In the genomic region with DNA sequence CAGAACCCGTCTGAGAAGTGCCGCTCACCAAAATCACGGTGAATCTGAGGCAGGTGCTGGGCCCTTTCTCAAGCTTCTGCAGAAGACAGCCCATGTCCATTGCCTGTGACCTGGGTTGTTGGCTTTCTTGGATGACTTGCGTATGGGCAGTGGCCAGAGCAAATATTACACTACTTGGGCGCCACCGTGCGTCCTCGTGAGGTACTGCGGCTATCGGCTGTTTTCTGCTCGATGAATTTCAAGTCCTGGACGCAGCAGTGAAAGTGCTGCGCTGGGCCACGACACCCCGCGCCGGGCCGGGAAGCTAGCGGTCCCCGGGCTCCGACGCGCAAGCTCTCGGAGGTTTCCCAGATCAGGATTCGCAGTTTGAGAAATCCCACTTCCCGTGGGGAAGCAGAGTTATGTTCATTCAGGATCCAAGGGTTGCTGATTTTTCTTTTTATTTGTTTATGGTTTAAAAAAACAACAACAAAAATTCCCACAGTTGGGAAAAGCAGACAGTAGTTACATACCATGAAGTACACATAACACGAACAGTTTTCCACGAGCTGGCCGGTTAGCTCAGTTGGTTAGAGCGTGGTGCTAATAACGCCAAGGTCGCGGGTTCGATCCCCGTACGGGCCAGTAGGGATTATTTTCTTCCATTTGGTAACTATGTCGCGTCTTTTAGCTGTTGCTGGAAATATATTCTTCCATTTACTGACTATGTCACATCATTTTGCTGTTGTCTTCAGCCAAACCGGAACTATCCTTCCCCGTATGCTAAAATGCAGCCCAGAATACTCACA, we compare ENCODE assay signal across 8 mouse cellular contexts. TPM values are rescaled to one million over a fixed set of nuclear protein-coding genes. Genes with fewer than 3 reads are reported as not detected.
A peak's percentile ranks its signal among the peaks of the same experiment; 100 is the strongest.
DNase-seq lines count a peak whose midpoint lies in the region; ATAC-seq lines count a peak whose summit lies in the region.

No protein-coding gene starts in this region.

- peak; percentile 74 for ATAC-seq in intestine, embryonic 14.5 days (replicated peaks; ENCODE audit: low FRiP score, low TSS enrichment, low read depth)
- peak; percentile 78 for ATAC-seq in megakaryocyte-erythroid progenitor cell, adult 5-6 weeks (replicated peaks; ENCODE audit: low FRiP score, low TSS enrichment, poor library complexity, severe bottlenecking)

- H3K9me3 ChIP-seq in intestine, embryonic 14.5 days (ENCODE audit: control insufficient read depth, low read length): no peaks in the 10 kb centered on the region

- no peaks in the 10 kb centered on the region for H3K36me3 ChIP-seq in intestine, embryonic 14.5 days (ENCODE audit: control insufficient read depth, insufficient read depth, low read length)

- peak; percentile 95 to 99 for DNase-seq in adrenal gland, adult (ENCODE audit: inconsistent age in 2 of 2, low spot score in 1 of 2)
- DNase-seq in embryo, embryonic 10.5 days (ENCODE audit: low spot score): peak; percentile 97
- DNase-seq in gastrocnemius, postnatal 14 days: peak; percentile 91
- peak; percentile 99 for DNase-seq in intestine, embryonic 14.5 days (ENCODE audit: low spot score)
- DNase-seq in left cerebral cortex, postnatal 14 days (ENCODE audit: low spot score in 2 of 2): peak; percentile 94 to 95
- peak; percentile 83 for DNase-seq in right cerebral cortex, postnatal 14 days
- peak; percentile 90 to 95 for DNase-seq in urinary bladder, postnatal 36 days (ENCODE audit: low spot score in 2 of 2)

- peaks cover 7% of the 10 kb centered on the region for H3K4me1 ChIP-seq in intestine, embryonic 14.5 days (replicated peaks; ENCODE audit: control insufficient read depth, insufficient read depth, low read length)

- peak overlapping the region; percentile 62 for H3K9ac ChIP-seq in intestine, embryonic 14.5 days (ENCODE audit: low read length)

- H3K27ac ChIP-seq in intestine, embryonic 14.5 days (ENCODE audit: low read depth): peak overlapping the region; percentile 77

- intact Hi-C loops in gastrocnemius, postnatal 14 days (cut with DNase I; ENCODE audit: low total_unique reads): loop anchor here (10.0 kb wide), 2 partner anchors 1406 to 1496 kb away; no protein-coding TSS in a partner anchor
- intact Hi-C loops in left cerebral cortex, postnatal 14 days (cut with DNase I): loop anchor here (5.0 to 10.0 kb wide), 2 partner anchors 1406 to 1488 kb away; no protein-coding TSS in a partner anchor

- WGBS in intestine, embryonic 14.5 days: 1% methylated on average over 40 of the region's 40 CpGs

- peak overlapping the region; percentile 60 for H3K4me2 ChIP-seq in intestine, embryonic 14.5 days (ENCODE audit: low read length)

- peak overlapping the region; percentile 55 for H3K4me3 ChIP-seq in intestine, embryonic 14.5 days (ENCODE audit: low read depth, low read length)

- H3K27me3 ChIP-seq in intestine, embryonic 14.5 days (replicated peaks; ENCODE audit: control insufficient read depth, insufficient read depth, low read length): no peaks in the 10 kb centered on the region

RNA-seq across cellular contexts. Expression of a gene that starts 6.5 kb away (rescaled TPM):
- 10 to 100 TPM; 45.8 to 69.2 TPM for total RNA-seq in gastrocnemius, postnatal 14 days (2021)
- polyA plus RNA-seq in intestine, embryonic 14.5 days (2014; fragmentation: Nextera tagmentation; extraction: Ambion mirVana): 11.8 and 19.7 TPM in 2 replicates
- total RNA-seq in left cerebral cortex, postnatal 14 days (2021): 10 to 100 TPM; 38.2 to 41.7 TPM
- 11.1 TPM in 1 of 2 replicates, not detected in the other for total RNA-seq in megakaryocyte-erythroid progenitor cell, adult 5-6 weeks (2014; fragmentation: Nextera tagmentation)
- total RNA-seq in megakaryocyte-erythroid progenitor cell, adult 5-6 weeks (2017): 482 and 578 TPM in 2 replicates

RNA-seq across cellular contexts. Expression of a gene that starts 6.8 kb away (rescaled TPM):
- 10 to 100 TPM; 80.3 to 90.2 TPM for total RNA-seq in gastrocnemius, postnatal 14 days (2021)
- polyA plus RNA-seq in intestine, embryonic 14.5 days (2014; fragmentation: Nextera tagmentation; extraction: Ambion mirVana): 5.2 and 7.5 TPM in 2 replicates
- 10 to 100 TPM; 21.5 to 26.9 TPM for total RNA-seq in left cerebral cortex, postnatal 14 days (2021)
- 142 and 423 TPM in 2 replicates for total RNA-seq in megakaryocyte-erythroid progenitor cell, adult 5-6 weeks (2014; fragmentation: Nextera tagmentation)
- 812 and 1,118 TPM in 2 replicates for total RNA-seq in megakaryocyte-erythroid progenitor cell, adult 5-6 weeks (2017)

RNA-seq across cellular contexts. Expression of a gene that starts 12.3 kb away (rescaled TPM):
- 10 to 100 TPM; 46.4 to 49.7 TPM for total RNA-seq in gastrocnemius, postnatal 14 days (2021)
- polyA plus RNA-seq in intestine, embryonic 14.5 days (2014; fragmentation: Nextera tagmentation; extraction: Ambion mirVana): 18.9 and 19.6 TPM in 2 replicates
- total RNA-seq in left cerebral cortex, postnatal 14 days (2021): 10 to 100 TPM; 50.0 to 57.5 TPM
- 56.5 and 110 TPM in 2 replicates for total RNA-seq in megakaryocyte-erythroid progenitor cell, adult 5-6 weeks (2014; fragmentation: Nextera tagmentation)
- total RNA-seq in megakaryocyte-erythroid progenitor cell, adult 5-6 weeks (2017): 136 and 141 TPM in 2 replicates

RNA-seq across cellular contexts. Expression of a gene that starts 13.9 kb away (rescaled TPM):
- 10 to 100 TPM; 40.6 to 42.0 TPM for total RNA-seq in gastrocnemius, postnatal 14 days (2021)
- 47.9 and 67.6 TPM in 2 replicates for polyA plus RNA-seq in intestine, embryonic 14.5 days (2014; fragmentation: Nextera tagmentation; extraction: Ambion mirVana)
- 10 to 100 TPM; 17.8 to 20.2 TPM for total RNA-seq in left cerebral cortex, postnatal 14 days (2021)
- 19.5 and 69.6 TPM in 2 replicates for total RNA-seq in megakaryocyte-erythroid progenitor cell, adult 5-6 weeks (2014; fragmentation: Nextera tagmentation)
- total RNA-seq in megakaryocyte-erythroid progenitor cell, adult 5-6 weeks (2017): 882 and 1,306 TPM in 2 replicates

RNA-seq across cellular contexts. Expression of a gene that starts 14.1 kb away (rescaled TPM):
- 10 to 100 TPM; 41.8 to 44.7 TPM for total RNA-seq in gastrocnemius, postnatal 14 days (2021)
- 10.2 and 14.0 TPM in 2 replicates for polyA plus RNA-seq in intestine, embryonic 14.5 days (2014; fragmentation: Nextera tagmentation; extraction: Ambion mirVana)
- 10 to 100 TPM; 15.5 to 16.7 TPM for total RNA-seq in left cerebral cortex, postnatal 14 days (2021)
- 238 and 405 TPM in 2 replicates for total RNA-seq in megakaryocyte-erythroid progenitor cell, adult 5-6 weeks (2014; fragmentation: Nextera tagmentation)
- total RNA-seq in megakaryocyte-erythroid progenitor cell, adult 5-6 weeks (2017): 313 and 664 TPM in 2 replicates

Comparison
In these comparisons a context has a peak if more than half of its experiments do, and no peak if none do; other contexts are left out.
1. Peak in every context shown above with its lines: DNase-seq, ATAC-seq, H3K4me3 ChIP-seq and H3K27ac ChIP-seq.